Mouse (Mus musculus) megakaryocyte progenitor cell, adult 5-6 weeks (primary cell): ENCODE results near the gene Gm21560. TPM values are rescaled to one million over a fixed set of nuclear protein-coding genes. Genes with fewer than 3 reads are reported as not detected.
"Not testable (repeated sequence)": the region's sequence is repeated elsewhere in the genome, so short reads cannot be mapped to it uniquely, and the experiment has no call there.

Experiments
- ATAC-seq: replicated peaks from 2 replicates; pipeline ENCODE4 v1.8.0; 2016; ENCODE audit warnings: mild to moderate bottlenecking, moderate TSS enrichment, inconsistent platforms; ENCODE audit not compliant: poor library complexity
- total RNA-seq, 2 experiments: library from RNA; stranded (forward) in 1 of 2; stranded (reverse) in 1 of 2; fragments of 157-497, 149-512 nt in 1 of 2; fragments of 200-1000 nt in 1 of 2; gene quantifications; 2 replicates each; pipeline versions ENCODE4 v1.2.3 to v1.2.4; 2015 to 2017

The Gm21560 gene
- total RNA-seq (2015) (not detected in 2 replicates), total RNA-seq (2017) (not detected in 2 replicates)

- not testable (repeated sequence) for ATAC-seq
These were observed at the start of gene Gm21560 for GRCm38 (mm10) chr14:6219192-6219591. Gene Gm21560 (minus strand): TSS chr14:6219292.

GRCm38 (mm10) chr14:6163538-6163937, 55.6 kb downstream of the Gm21560 start:
- ATAC-seq = not testable (repeated sequence)

GRCm38 (mm10) chr14:6161085-6161484, 58.0 kb downstream of the Gm21560 start:
- ATAC-seq = not testable (repeated sequence)

Other genes starting within 250 kb of the Gm21560 start
- gene Gm3453, start 240.2 kb downstream of the Gm21560 start, total RNA-seq (2015) = not detected in 2 replicates
- gene Gm3453, start 240.2 kb downstream of the Gm21560 start, total RNA-seq (2017) = not detected in 2 replicates
- not detected in 2 replicates for gene Gm6337, start 161.0 kb downstream of the Gm21560 start, total RNA-seq (2015)
- not detected in 2 replicates for gene Gm6337, start 161.0 kb downstream of the Gm21560 start, total RNA-seq (2017)
- not detected in 2 replicates for gene Gm8206, start 125.3 kb downstream of the Gm21560 start, total RNA-seq (2015)
- gene Gm8206, start 125.3 kb downstream of the Gm21560 start, total RNA-seq (2017) = 1.9 TPM in 1 of 2 replicates, not detected in the other
- 0.27 and 0.29 TPM in 2 replicates for gene Gm3468, start 110.6 kb downstream of the Gm21560 start, total RNA-seq (2015)
- gene Gm3468, start 110.6 kb downstream of the Gm21560 start, total RNA-seq (2017) = 0.17 and 0.62 TPM in 2 replicates
- gene Gm3476, start 93.5 kb downstream of the Gm21560 start, total RNA-seq (2015) = not detected in 2 replicates
- not detected in 2 replicates for gene Gm3476, start 93.5 kb downstream of the Gm21560 start, total RNA-seq (2017)
- 0.35 TPM in 1 of 2 replicates, not detected in the other for gene Gm3411, start 68.0 kb upstream of the Gm21560 start, total RNA-seq (2015)
- gene Gm3411, start 68.0 kb upstream of the Gm21560 start, total RNA-seq (2017) = not detected in 2 replicates
- not detected in 2 replicates for gene Gm21103, start 85.6 kb upstream of the Gm21560 start, total RNA-seq (2015)
- not detected in 2 replicates for gene Gm21103, start 85.6 kb upstream of the Gm21560 start, total RNA-seq (2017)
- not detected in 2 replicates for gene Gm3618, start 124.4 kb upstream of the Gm21560 start, total RNA-seq (2015)
- gene Gm3618, start 124.4 kb upstream of the Gm21560 start, total RNA-seq (2017) = not detected in 2 replicates
- gene Gm16440, start 171.0 kb upstream of the Gm21560 start, total RNA-seq (2015) = not detected in 2 replicates
- gene Gm16440, start 171.0 kb upstream of the Gm21560 start, total RNA-seq (2017) = not detected in 2 replicates
- gene Gm3591, start 193.2 kb upstream of the Gm21560 start, total RNA-seq (2015) = not detected in 2 replicates
- not detected in 2 replicates for gene Gm3591, start 193.2 kb upstream of the Gm21560 start, total RNA-seq (2017)
- gene Gm3594, start 225.3 kb upstream of the Gm21560 start, total RNA-seq (2015) = not detected in 2 replicates
- not detected in 2 replicates for gene Gm3594, start 225.3 kb upstream of the Gm21560 start, total RNA-seq (2017)